Mouse (Mus musculus) forebrain, embryonic 16.5 days (tissue): ENCODE measurements at regions not wholly inside any gene's neighbourhood (a gene's known extent, or its start where the extent isn't known, plus 50 kb on each side); places are given as distances from the start of the nearest gene placed in this dataset.

Experiments
- ATAC-seq: fragments of 200-750 bp; cut with Nextera tagmentation; 2 replicates; pipeline ENCODE4 v1.8.0; 2017; ENCODE audit warnings: mild to moderate bottlenecking, moderate library complexity
- H3K27ac ChIP-seq: fragments of 300-500 bp; sonication (generic); 2 replicates; pipeline ENCODE4 v1.5.1; 2014; ENCODE audit warnings: low read length, control low read depth
- H3K27me3 ChIP-seq: fragments of 300-500 bp; sonication (generic); replicated peaks from 2 replicates; pipeline ENCODE4 v1.6.1; 2014; ENCODE audit warnings: low read length; ENCODE audit not compliant: control insufficient read depth, insufficient read depth
- H3K36me3 ChIP-seq: fragments of 300-500 bp; sonication (generic); 2 replicates; pipeline ENCODE4 v1.6.1; 2014; ENCODE audit not compliant: control insufficient read depth, insufficient read depth
- H3K4me1 ChIP-seq: fragments of 300-500 bp; sonication (generic); replicated peaks from 2 replicates; pipeline ENCODE4 v1.6.1; 2014; ENCODE audit warnings: low read length; ENCODE audit not compliant: control insufficient read depth, insufficient read depth
- H3K4me2 ChIP-seq: fragments of 300-500 bp; sonication (generic); 2 replicates; pipeline ENCODE4 v1.6.1; 2014; ENCODE audit warnings: mild to moderate bottlenecking, low read length, control low read depth
- H3K4me3 ChIP-seq: fragments of 300-500 bp; sonication (generic); replicated peaks from 2 replicates; pipeline ENCODE4 v1.5.1; 2014; ENCODE audit warnings: mild to moderate bottlenecking, low read length, control low read depth
- H3K9ac ChIP-seq: fragments of 300-500 bp; sonication (generic); replicated peaks from 2 replicates; pipeline ENCODE4 v1.6.1; 2014; ENCODE audit warnings: low read depth, low read length, control low read depth
- H3K9me3 ChIP-seq: fragments of 300-500 bp; sonication (generic); 2 replicates; pipeline ENCODE4 v1.6.1; 2016; ENCODE audit warnings: low read length; ENCODE audit not compliant: control insufficient read depth
- WGBS: fragments of 180-500 bp; shearing (Covaris S2); extraction: QIAGEN DNeasy Blood & Tissue Kit; methylation state at CpG from one replicate; pipeline ENCODE4 v1.1.7; 2014; 5-methylcytosine and 5-hydroxymethylcytosine counted together

GRCm38 (mm10) chr9:30242107-30242506, 184.8 kb upstream of the Snx19 start:
- WGBS: 57% methylated on average over 5 of the region's 5 CpGs
- no peak for ATAC-seq
- Histone ChIP-seq H3K9me3 (no peaks in the 10 kb centered on the region), H3K36me3 (no peaks in the 10 kb centered on the region), H3K4me3 (no peak overlapping the region), H3K4me2 (no peak overlapping the region), H3K27ac (no peak overlapping the region), H3K27me3 (no peaks in the 10 kb centered on the region), H3K9ac (no peak overlapping the region), H3K4me1 (peaks cover 10% of the 10 kb centered on the region)

- Histone ChIP-seq H3K27ac (no peak overlapping the region), H3K4me3 (no peak overlapping the region), H3K27me3 (no peaks in the 10 kb centered on the region; the same call in 1 of the 2 replicates), H3K36me3 (no peaks in the 10 kb centered on the region), H3K9me3 (no peaks in the 10 kb centered on the region), H3K4me1 (peaks cover 6% of the 10 kb centered on the region), H3K4me2 (0 out of 2 replicates have a peak overlapping the region, but pooled peaks have one; percentile 8), H3K9ac (no peak overlapping the region)
- 3% methylated on average over 11 of the region's 11 CpGs for WGBS
- ATAC-seq: peak; percentile 93
Measured at GRCm38 (mm10) chr9:30264533-30265168, 162.3 kb upstream of the Snx19 start.

GRCm38 (mm10) chr9:30271081-30271480, 155.8 kb upstream of the Snx19 start:
- H3K9me3 ChIP-seq: no peaks in the 10 kb centered on the region
- WGBS: 27% methylated on average over 5 of the region's 5 CpGs
- ATAC-seq: no peak
- no peak overlapping the region for H3K9ac ChIP-seq
- no peak overlapping the region for H3K27ac ChIP-seq
- no peaks in the 10 kb centered on the region for H3K36me3 ChIP-seq
- no peak overlapping the region for H3K4me2 ChIP-seq
- H3K4me3 ChIP-seq: no peak overlapping the region
- no peaks in the 10 kb centered on the region; the same call in 1 of the 2 replicates for H3K27me3 ChIP-seq
- peaks cover 3% of the 10 kb centered on the region; the same call in 1 of the 2 replicates for H3K4me1 ChIP-seq

GRCm38 (mm10) chr9:30273836-30274235, 153.1 kb upstream of the Snx19 start:
- Histone ChIP-seq H3K36me3 (no peaks in the 10 kb centered on the region), H3K4me1 (peaks cover 15% of the 10 kb centered on the region), H3K27me3 (no peaks in the 10 kb centered on the region; the same call in 1 of the 2 replicates), H3K9ac (no peak overlapping the region), H3K4me2 (no peak overlapping the region), H3K9me3 (no peaks in the 10 kb centered on the region), H3K27ac (no peak overlapping the region), H3K4me3 (no peak overlapping the region)
- no peak for ATAC-seq
- 50% methylated on average over 4 of the region's 4 CpGs for WGBS

- Histone ChIP-seq H3K4me3 (no peak overlapping the region), H3K9ac (no peak overlapping the region), H3K36me3 (no peaks in the 10 kb centered on the region), H3K9me3 (no peaks in the 10 kb centered on the region), H3K27me3 (no peaks in the 10 kb centered on the region), H3K4me2 (no peak overlapping the region), H3K4me1 (peaks cover 16% of the 10 kb centered on the region), H3K27ac (no peak overlapping the region)
- peak; percentile 74 for ATAC-seq
- 14% methylated on average over 1 of the region's 1 CpGs for whole genome bisulfite sequencing
Measured at GRCm38 (mm10) chr9:30278231-30278630, 148.7 kb upstream of the Snx19 start.

GRCm38 (mm10) chr9:30283080-30283770, 143.7 kb upstream of the Snx19 start:
- H3K4me1 ChIP-seq: peaks cover 22% of the 10 kb centered on the region
- no peak overlapping the region for H3K4me3 ChIP-seq
- no peaks in the 10 kb centered on the region for H3K9me3 ChIP-seq
- H3K27ac ChIP-seq: no peak overlapping the region
- H3K36me3 ChIP-seq: no peaks in the 10 kb centered on the region
- H3K9ac ChIP-seq: no peak overlapping the region
- WGBS: 83% methylated on average over 12 of the region's 12 CpGs
- no peaks in the 10 kb centered on the region for H3K27me3 ChIP-seq
- ATAC-seq: no peak
- no peak overlapping the region for H3K4me2 ChIP-seq

- no peaks in the 10 kb centered on the region for H3K9me3 ChIP-seq
- H3K27ac ChIP-seq: no peak overlapping the region
- no peak for ATAC-seq
- no peaks in the 10 kb centered on the region for H3K36me3 ChIP-seq
- no peaks in the 10 kb centered on the region for H3K27me3 ChIP-seq
- no peak overlapping the region for H3K9ac ChIP-seq
- 51% methylated on average over 4 of the region's 4 CpGs for WGBS
- H3K4me2 ChIP-seq: no peak overlapping the region
- no peak overlapping the region for H3K4me3 ChIP-seq
- H3K4me1 ChIP-seq: peaks cover 18% of the 10 kb centered on the region
Measured at GRCm38 (mm10) chr9:30283771-30284148, 143.1 kb upstream of the Snx19 start.

- ATAC-seq: peak; percentile 94
- Histone ChIP-seq H3K9ac (no peak overlapping the region), H3K4me3 (no peak overlapping the region), H3K36me3 (no peaks in the 10 kb centered on the region), H3K9me3 (no peaks in the 10 kb centered on the region), H3K27me3 (no peaks in the 10 kb centered on the region), H3K4me2 (peak overlapping the region; percentile 3; the same call in 1 of the 2 replicates), H3K4me1 (peaks cover 16% of the 10 kb centered on the region), H3K27ac (no peak overlapping the region)
- WGBS: 7% methylated on average over 16 of the region's 16 CpGs
Measured at GRCm38 (mm10) chr9:30284562-30285323, 142.2 kb upstream of the Snx19 start.

GRCm38 (mm10) chr9:30285324-30285599, 141.6 kb upstream of the Snx19 start:
- H3K4me2 ChIP-seq: no peak overlapping the region
- no peaks in the 10 kb centered on the region for H3K27me3 ChIP-seq
- no peaks in the 10 kb centered on the region for H3K36me3 ChIP-seq
- no peak overlapping the region for H3K27ac ChIP-seq
- WGBS: 19% methylated on average over 2 of the region's 2 CpGs
- H3K4me3 ChIP-seq: no peak overlapping the region
- peaks cover 16% of the 10 kb centered on the region for H3K4me1 ChIP-seq
- 0 out of 2 replicates have a peak, but pooled peaks have one; percentile 19 for ATAC-seq
- H3K9ac ChIP-seq: no peak overlapping the region
- H3K9me3 ChIP-seq: no peaks in the 10 kb centered on the region
